Mouse (Mus musculus): Measurements from ENCODE around the gene Ccr1l1.

DNA sequence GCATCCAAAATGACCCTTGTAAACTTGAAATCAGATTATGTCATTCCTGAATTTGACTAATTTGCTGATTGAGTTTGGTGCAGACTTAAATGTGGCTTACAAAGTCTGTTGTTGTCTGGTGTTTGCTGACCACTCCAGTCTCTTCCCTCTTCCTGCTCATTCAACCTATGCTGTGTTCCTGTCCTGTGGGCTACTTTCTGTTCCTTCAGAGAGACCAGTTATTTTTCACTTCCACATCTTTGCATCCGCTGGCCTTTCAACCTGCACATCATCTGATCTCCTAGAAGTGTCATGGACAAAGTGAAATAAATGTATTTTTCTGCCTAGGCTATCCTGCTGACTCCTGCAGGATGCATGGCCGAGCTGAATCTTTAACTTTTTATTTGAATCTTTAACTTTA, 24.7 kb downstream of the Ccr1l1 start:
- TF ChIP-seq CTCF (IDR thresholded peaks at IDR 0.05; ENCODE audit: control insufficient read depth, insufficient read depth, insufficient read length) (no peak), MYOG (IDR thresholded peaks at IDR 0.05; ENCODE audit: control insufficient read depth, extremely low read depth, insufficient read length) (no peak), USF1 (IDR thresholded peaks at IDR 0.05; ENCODE audit: low read depth) (no peak)

Measured in C2C12 (cell line).